Mouse (Mus musculus): Measurements from ENCODE around the gene Cacna1c.
A peak's percentile ranks its signal among the peaks of the same experiment; 100 is the strongest.

Cacna1c gene

DNA sequence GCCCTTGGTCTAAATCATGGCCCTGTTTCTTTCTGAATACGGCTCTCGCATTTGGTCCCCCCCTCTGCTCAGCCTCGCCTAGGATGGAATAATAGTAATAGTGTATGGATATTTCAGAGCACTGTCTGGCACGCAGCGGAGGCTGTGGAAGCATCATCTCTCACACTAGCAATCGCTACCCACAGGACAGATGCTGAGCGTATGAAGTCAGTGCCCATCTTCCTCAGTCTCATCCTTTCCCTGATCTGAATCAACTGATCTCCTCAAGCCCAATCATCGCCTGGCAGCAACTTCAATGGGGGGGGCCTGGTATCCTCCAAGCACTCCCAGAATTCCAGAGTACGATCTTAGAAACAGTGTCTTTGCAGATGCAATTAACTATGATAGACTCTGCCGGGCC is 518.2 kb downstream of the Cacna1c start:
- no peak for DNase-seq (ENCODE audit: low read depth, low spot score)

DNA sequence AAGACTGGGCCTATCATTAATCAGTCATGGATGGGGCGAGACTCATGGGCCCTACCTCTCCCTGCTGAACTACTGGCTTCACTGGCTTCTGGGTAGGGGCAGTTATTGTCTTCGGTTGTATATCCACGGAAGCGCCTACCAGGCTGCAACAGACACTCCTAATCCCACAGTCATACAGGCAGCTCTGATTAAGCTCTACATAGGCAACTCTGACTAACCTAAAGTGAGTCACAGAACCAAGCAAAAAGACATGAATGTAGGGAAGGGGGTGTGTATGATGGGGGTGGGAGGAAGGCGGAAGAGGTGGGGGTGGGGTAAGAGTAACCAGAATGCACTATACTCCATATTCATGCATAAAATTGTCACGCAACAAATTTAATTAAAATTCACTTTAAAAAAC is 518.9 kb downstream of the Cacna1c start:
- no peak for DNase-seq (ENCODE audit: low read depth, low spot score)

GRCm38 (mm10) chr6:118674781-118675180 is 521.4 kb downstream of the Cacna1c start:
- DNase-seq (ENCODE audit: low read depth, low spot score) = no peak

DNA sequence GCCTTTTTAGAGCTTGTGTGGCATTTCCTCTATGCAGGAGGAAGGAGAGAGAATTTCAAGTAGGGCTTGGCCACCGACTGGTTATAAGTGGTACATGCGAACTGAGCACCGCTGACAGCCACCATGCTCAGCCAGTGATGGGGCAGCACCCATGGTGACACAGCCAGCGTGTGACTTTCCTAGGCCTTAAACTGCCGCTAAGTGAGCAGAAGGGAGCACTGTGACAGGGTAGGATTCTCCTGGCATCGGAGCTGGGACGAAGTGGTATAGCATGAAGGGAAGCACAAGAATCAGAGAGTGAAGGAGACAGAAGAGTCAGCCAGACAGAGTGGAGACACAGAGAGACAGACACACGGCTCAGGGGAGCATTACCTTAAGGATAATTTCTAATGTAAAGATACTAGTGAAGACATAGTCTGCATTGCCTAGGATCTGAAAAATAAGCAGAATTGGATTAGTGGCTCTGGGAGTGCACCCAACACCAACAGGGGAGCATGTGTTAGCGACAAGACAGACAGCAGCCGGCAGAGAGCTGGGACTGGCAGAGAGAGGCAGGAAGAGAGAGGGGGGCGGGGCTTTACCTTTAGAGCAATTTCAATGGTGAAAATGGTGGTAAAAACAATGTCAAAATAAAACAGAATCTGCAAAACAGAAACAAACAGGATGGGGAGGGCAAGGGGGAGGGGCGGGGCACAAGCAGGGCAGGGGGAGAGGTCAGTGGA is 522.1 kb downstream of the Cacna1c start:
- DNase-seq (ENCODE audit: low read depth, low spot score) = no peak

DNA sequence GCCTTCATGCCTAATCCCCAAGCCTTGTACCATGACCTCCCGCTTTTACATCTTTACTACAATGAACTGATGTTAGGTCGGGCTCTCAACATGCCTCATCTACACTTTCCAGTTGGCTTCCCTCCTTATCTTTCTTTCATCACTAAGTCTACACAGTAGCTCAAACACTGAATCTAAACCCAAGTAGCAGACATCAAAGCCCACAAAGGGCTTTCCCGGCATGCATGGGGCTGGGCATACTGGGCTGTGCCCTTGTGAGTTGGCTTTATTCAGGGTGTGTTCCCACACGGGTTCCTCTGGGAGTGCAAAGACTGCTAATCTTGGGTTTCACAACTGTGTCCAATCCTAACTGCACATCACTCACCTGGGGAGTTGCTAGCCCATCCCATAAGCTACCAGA is 542.9 kb downstream of the Cacna1c start:
- DNase-seq (ENCODE audit: low read depth, low spot score) = no peak

DNA sequence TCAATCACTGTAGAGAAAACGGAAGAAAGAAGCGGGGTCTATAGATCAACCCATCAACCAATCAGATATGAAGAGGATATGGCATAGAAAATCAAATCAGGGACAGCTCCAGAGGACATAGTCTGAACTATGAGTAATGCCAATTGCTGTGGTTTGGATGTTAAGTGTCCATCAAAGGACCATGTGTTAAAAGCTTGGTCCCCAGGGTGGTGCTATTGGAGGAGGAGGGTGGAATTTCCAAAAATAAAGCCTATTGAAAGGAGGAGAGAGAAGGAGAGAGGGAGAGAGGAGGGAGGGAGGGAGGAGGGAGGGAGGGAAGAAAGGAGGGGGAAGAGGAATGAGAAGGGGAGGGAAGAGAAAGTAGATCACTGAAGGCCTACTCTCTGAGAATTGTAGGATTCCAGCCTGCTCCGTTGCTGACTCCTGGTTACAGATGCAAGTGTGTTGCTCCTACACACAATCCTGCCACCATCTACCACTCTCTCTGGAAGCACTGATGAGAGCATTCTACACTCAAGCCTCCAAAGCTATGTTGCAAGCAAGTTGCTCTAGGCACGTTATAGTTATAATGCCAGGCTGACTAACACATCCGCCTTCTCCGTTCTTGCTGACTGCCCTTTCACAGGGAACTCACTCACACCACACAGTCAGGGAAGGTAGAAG is 547.0 kb downstream of the Cacna1c start:
- DNase-seq (ENCODE audit: low read depth, low spot score) = no peak

- peak; percentile 28 for DNase-seq (ENCODE audit: low read depth, low spot score)
Measured at GRCm38 (mm10) chr6:118646265-118647061, 549.8 kb downstream of the Cacna1c start.

DNA sequence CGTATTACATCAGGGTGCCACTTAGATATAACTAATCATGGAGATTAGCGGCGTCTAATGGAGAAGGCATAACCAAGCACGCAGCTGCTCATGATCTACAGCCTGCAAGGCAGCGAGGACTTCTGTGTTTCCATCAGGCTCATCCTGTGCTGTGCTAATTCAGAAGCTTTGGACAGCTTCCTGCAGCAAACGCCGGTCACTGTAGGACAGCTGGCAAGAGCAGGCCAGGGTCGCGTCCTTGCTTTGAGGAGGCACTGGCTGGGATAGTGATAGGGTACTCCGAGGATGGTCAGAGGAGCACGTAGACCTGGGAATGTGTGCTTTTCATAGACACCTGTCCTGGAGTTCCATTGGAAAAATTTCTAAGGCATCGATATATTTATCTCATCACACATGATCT is 551.4 kb downstream of the Cacna1c start:
- no peak for DNase-seq (ENCODE audit: low read depth, low spot score)

GRCm38 (mm10) chr6:118643541-118643940 is 552.7 kb downstream of the Cacna1c start:
- no peak for DNase-seq (ENCODE audit: low read depth, low spot score)

DNA sequence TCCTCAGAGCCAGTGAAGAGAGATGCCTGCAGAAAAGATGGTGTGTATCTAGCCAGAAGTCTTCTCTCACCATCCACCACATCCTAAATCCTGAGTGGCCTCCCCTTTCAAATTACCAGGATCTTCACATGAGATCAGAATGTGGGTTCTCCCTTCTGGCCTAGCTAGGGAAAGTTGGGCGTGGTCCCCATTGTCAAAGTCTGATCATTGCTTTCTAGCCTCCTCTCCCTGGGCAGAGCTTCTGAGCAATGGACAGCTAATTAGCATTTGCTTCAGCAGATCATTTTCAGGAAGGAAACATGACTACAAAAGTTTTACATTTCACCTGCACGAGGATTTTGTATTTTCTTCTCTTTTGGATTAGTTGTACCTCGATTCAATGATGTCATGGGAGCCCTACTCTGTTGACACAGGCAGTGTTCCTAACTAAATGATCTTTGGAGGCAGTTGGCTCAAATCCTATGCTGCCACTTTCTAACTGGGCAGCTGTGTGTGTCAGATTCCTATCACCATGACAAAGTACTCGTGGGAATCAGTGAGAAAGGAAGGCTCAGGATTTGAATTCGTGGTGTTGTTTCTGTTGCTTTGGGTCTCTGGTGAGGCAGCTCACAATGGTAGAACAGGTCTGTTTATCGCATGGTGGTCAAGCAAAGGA is 554.4 kb downstream of the Cacna1c start:
- no peak for DNase-seq (ENCODE audit: low read depth, low spot score)

DNA sequence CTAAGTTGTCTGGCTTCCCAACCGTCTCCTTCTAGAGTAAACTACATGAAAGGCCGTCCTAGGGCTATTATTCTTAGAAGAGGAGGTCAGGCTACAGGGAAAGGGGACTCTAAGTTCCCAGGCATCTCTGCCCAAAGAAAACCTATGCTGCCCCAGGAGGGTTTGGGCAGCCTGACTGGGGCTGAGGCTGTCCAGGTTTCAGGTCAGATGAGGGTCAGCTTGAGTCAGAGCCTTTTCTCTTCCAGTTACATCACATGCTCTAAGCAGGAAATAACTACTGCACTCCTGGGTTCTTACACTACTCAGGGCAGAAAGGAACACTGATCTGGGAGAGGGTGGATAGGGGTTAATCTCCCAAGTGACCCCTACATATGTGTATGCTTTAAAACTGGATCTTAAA is 556.4 kb downstream of the Cacna1c start:
- DNase-seq (ENCODE audit: low read depth, low spot score) = no peak

GRCm38 (mm10) chr6:118638911-118639310 is 557.3 kb downstream of the Cacna1c start:
- DNase-seq (ENCODE audit: low read depth, low spot score) = no peak

DNA sequence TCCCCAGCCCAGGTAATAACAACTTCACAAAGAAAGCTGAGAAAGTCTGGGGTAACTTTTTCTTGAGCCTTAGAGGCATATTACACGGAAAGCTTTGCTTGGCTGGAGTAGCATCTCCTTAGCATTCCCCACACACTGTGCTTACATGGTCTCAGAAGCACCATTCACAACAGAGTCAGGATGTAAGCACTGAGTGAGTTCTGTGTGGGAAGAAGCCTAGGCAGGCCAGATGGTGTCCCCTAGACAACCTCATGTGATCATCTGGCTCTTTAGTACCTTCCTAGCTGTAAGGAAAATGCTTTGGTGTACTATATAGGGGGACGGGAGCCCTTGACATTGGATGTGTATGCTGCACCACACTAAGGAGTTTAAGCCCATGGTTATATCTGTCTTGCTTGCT is 563.7 kb downstream of the Cacna1c start:
- DNase-seq (ENCODE audit: low read depth, low spot score) = no peak

- DNase-seq (ENCODE audit: low read depth, low spot score) = no peak
Measured at GRCm38 (mm10) chr6:118630006-118630405, 566.2 kb downstream of the Cacna1c start.

DNA sequence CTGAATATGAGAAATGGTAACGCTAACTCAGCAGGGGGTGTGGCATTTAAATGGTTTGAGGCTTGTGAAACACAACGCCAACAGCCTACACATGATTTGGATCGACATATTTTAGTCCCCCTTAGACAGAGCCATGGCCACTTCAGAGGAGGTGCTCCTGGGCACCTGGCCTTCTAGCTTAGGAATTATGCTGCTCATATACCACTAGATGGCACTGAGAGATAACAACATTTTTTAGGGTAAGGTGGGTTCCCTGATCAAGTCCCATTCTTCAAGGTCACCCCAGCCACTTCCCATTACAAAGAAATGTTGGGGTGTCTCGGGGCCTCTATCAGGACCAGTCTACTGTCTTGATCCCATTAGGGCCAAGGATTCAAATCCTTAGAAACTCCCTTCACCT is 570.0 kb downstream of the Cacna1c start:
- DNase-seq (ENCODE audit: low read depth, low spot score) = no peak

DNA sequence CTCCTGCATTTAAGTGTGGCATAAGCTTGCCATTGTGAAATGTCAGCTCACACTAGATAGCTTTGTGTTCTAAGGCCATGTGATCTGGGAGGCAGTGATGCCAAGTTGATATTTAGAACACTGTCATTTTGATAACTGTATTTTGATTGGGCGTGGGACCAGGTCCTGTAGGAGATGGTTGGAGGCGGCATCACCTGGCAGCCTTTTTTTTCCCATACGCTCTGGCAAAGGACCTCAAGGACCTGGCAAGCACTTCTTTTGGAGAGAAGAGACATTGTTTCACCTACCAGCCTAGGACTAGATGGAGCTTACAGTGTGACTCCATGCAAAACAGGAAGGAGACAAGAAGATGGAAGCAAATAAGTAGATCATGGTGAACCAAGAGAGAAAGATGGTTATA is 572.6 kb downstream of the Cacna1c start:
- no peak for DNase-seq (ENCODE audit: low read depth, low spot score)

DNA sequence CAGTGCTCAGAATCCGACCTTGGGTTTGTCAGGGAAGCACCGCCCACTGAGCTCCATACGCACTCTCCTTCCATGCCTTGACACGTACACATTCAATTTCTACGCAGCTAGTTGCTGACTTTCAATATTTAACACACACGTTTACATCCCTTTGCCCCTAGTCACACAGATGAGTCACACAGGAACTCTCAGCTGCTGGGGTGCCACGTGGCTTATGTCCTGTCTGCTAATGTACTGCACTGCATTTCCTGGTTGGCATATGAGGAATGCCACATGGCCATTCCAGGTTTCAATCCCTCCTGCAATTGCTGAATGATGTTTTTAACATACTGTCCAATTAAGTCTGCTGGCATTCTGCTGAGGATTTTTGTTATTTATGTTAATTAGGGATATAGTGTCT is 574.4 kb downstream of the Cacna1c start:
- no peak for DNase-seq (ENCODE audit: low read depth, low spot score)

DNA sequence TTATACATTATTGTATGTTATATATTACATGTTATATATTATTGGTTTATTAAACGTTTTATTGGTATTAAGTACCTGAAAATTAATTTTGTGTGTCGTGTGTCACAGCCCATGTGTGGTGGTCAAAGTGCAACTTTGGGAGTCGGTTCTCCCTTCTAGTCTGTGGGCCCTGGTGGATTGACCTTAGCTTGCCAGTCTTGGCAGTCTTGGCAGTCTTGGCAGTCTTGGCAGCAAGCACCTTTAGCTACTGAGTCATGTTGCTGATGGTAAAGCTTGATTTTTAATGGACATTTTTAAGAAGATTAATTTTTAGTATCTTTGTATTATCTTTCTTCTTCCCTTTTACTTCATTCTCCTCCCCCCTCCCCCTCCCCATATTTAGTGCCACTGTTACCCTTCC is 574.8 kb downstream of the Cacna1c start:
- no peak for DNase-seq (ENCODE audit: low read depth, low spot score)

DNA sequence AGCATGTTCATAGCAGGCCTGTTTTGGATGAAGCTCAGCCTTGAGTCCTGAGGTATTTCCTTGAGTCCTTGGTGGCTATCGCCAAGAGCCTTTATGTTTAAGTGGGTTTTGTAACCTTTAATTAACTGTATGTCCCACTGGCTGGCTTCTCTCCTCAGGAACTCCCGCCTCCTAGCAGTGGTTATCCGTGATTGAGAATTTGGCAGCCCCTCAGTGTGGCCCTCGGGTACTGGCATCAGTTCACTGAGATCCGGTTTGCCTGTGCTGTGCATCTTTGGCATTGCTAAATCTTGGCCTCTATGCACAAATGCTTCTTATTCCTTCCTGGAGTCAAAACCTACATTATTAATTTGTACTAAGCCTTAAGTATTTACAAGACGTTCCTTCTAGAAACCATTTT is 587.3 kb downstream of the Cacna1c start:
- DNase-seq (ENCODE audit: low read depth, low spot score) = no peak

GRCm38 (mm10) chr6:118605974-118606373 is 590.2 kb downstream of the Cacna1c start:
- DNase-seq (ENCODE audit: low read depth, low spot score) = no peak

DNA sequence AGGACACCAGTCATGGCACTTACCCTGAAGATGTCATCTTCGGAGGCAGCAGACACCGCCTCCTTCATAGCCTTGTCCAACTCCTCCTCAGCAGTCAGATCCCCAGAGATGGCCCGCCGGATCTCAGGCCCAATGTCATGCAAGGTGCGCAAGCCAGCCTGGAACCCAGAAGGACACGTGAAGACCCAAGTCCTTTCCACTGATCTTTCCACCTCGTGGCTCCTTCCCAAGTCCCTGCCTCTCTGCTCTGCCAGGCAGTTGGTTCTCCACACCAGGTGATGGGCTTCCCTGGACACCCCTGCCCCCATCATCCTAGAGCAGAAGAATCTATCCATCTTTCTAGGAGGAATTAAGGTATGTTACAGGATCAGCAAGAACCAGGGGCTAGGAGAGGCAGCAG is 592.4 kb downstream of the Cacna1c start:
- DNase-seq (ENCODE audit: low read depth, low spot score) = no peak

DNA sequence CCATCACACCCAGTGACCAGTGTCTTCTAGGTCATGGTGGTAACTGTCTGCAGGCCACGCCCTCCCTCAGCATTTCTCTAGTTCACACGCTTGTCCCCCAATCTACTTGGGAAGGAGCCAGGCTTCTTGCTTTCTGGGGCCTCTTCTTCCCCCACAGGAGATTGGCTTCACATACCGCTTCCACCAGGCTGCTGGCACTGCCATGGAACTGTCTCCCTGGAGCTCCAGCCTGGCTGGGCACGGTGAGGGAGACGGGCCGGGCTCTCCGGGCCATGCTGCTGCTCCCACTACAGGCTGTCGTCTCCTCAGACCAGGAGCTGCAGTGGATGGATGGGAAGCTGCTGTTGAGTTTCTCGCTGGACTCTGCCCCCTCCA is 600.5 kb downstream of the Cacna1c start:
- no peak for DNase-seq (ENCODE audit: low read depth, low spot score)
